Comparison of ENCODE assay signal across 1 mouse cellular context in genomic region chr8:123132953-123133352, GRCm38 (mm10).
TF ChIP-seq lines count a peak whose summit lies in the region.

No protein-coding gene starts in this region.

TF ChIP-seq in MEL, 35 proteins besides CTCF, POLR2A, EP300 and RAD21:
- TF ChIP-seq ZC3H11A (IDR thresholded peaks at IDR 0.05; ENCODE audit: low read depth, low read length), result peak; percentile 15; the same call in 1 of the 2 replicates
- peak; percentile 36 for TF ChIP-seq SMC3 (IDR thresholded peaks at IDR 0.05; ENCODE audit: low read depth, low read length)
- TF ChIP-seq MXI1 (IDR thresholded peaks at IDR 0.05; ENCODE audit: low read depth, low read length), result no peak
